Mouse (Mus musculus) bone marrow macrophage, adult 2 months (primary cell): Measurements from ENCODE around the gene Prps2.

Experiments
- CTCF ChIP-seq: IDR thresholded peaks from 2 replicates; pipeline ENCODE4 v1.5.1; 2012; ENCODE audit warnings: low read depth, mild to moderate bottlenecking, low read length, moderate library complexity
- POLR2A ChIP-seq: IDR thresholded peaks from 2 replicates; pipeline ENCODE4 v1.6.1; 2012; ENCODE audit warnings: mild to moderate bottlenecking, low read depth, low read length, borderline replicate concordance

DNA sequence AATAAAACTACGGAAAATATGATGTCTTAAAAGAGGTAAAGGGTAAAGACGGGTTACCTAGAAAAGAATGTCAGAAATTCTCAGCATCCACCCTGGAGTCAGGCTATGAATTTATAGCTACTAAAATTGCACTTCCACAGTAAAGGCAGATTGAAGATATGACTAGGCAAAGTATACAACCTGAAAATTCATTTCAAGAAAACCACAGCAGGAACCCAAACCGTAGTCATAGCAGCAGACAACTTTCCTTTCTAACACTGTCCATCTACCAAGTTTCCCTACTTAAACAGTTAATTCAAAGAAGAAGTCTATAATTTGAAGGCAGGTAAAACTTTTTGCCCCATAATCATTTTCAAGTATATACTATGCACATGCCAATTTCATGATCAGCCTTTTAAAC is 26.6 kb downstream of the Prps2 start:
- TF ChIP-seq CTCF (no peak), POLR2A (no peak)
